Mouse (Mus musculus) induced T-regulatory cell, adult 2 months (primary cell): ENCODE measurements around the gene Fubp1.

ENCODE experiments used
- DNase-seq: peaks from one replicate; pipeline ENCODE4 v3.0.0-alpha.2; 2012; ENCODE audit warnings: low read depth

The Fubp1 gene

GRCm38 (mm10) chr3:152277912-152278311, 67.7 kb downstream of the Fubp1 start:
- DNase-seq = no peak

DNA sequence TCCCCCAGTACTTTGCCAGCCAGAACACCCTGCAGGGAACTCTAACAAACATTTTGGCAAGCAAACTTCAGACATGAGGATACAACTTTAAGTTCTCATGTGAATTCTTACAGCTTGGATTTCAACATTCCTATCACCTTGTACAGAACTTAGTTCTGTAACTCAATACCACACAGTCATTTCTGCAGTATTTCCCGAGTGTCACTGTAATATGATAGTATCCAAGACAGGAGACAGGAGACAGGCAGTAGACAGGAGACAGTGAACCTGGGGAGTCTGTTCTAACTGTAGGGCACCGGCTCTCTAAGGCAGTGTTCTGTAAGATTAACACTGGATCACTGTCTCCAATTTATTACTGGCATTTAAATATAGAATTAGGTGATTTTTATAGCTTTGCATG, 68.2 kb downstream of the Fubp1 start:
- DNase-seq = no peak

DNA sequence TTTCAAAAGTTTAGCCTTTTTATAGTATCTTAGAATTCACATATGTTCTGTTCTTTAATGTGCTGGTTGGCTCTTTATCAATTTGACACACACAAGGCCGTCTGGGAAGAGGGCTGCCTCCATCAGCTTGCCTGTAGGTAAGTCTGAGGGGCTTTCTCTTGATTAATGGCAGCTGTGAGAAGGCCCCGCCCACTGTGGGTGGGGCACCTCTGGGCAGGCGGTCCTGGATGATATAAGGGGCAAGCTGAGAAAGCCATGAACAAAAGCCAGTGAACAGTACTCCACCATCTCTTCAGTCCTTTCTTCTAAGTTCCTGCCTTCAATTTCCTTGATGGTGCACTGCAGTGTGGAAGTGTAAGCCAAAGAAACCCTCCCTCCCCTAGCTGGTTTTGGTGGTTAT, 71.9 kb downstream of the Fubp1 start:
- no peak for DNase-seq

GRCm38 (mm10) chr3:152284306-152284705, 74.1 kb downstream of the Fubp1 start:
- DNase-seq = no peak

- no peak for DNase-seq
Measured at GRCm38 (mm10) chr3:152284759-152285158, 74.5 kb downstream of the Fubp1 start.
